17 mouse cellular contexts compared by ENCODE assay signal in the genomic region with DNA sequence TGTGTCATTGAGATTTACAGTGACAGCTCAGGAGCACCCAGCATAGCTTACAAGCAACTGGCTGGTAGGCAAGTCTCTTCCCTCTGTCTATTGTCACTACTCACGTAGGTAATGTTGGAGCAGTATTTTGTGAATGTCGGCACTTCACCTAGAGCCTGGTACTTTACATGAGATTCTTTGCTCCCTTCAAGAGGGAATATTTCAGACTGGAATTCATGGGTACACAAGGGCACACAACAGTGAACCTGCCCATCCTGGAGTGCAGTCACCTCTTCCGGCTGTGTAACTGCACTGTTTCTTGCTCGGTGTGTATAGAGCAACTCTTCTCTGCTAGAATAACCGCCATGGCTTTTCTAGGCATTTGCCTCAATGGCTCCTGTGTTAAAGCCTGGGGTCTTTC.
"Had no signal": no experiment of that assay in that cellular context is flagged by ENCODE, and none has a peak within 500 bp of the region (broad histone marks: within the 10 kb centered on the region; RNA-seq: fewer than 3 reads in every experiment).

No protein-coding gene starts in this region.

- H3K4me2 ChIP-seq: liver, embryonic 11.5 days; liver, embryonic 13.5 days; liver, embryonic 15.5 days; lung, embryonic 14.5 days; midbrain, embryonic 11.5 days; midbrain, embryonic 13.5 days; midbrain, embryonic 15.5 days; neural tube, embryonic 12.5 days; stomach, embryonic 15.5 days had no signal

- H3K4me3 ChIP-seq: liver, embryonic 13.5 days; liver, embryonic 15.5 days; megakaryocyte, embryonic 14.5 days; midbrain, embryonic 13.5 days; midbrain, embryonic 15.5 days; neural tube, embryonic 12.5 days; stomach, embryonic 15.5 days had no signal

- H3K36me3 ChIP-seq: liver, embryonic 13.5 days; liver, embryonic 15.5 days; midbrain, embryonic 13.5 days; midbrain, embryonic 15.5 days; neural tube, embryonic 12.5 days; stomach, embryonic 15.5 days had no signal

- H3K9me3 ChIP-seq: liver, embryonic 13.5 days; liver, embryonic 15.5 days; megakaryocyte, embryonic 14.5 days; midbrain, embryonic 13.5 days; midbrain, embryonic 15.5 days; neural tube, embryonic 12.5 days; stomach, embryonic 15.5 days had no signal

- H3K9ac ChIP-seq: liver, embryonic 13.5 days; liver, embryonic 15.5 days; lung, embryonic 14.5 days; midbrain, embryonic 13.5 days; midbrain, embryonic 15.5 days; neural tube, embryonic 12.5 days; stomach, embryonic 15.5 days had no signal

- H3K27ac ChIP-seq: liver, embryonic 13.5 days; liver, embryonic 15.5 days; macrophage; midbrain, embryonic 13.5 days; midbrain, embryonic 15.5 days; neural tube, embryonic 12.5 days; stomach, embryonic 15.5 days; stomach, postnatal 0 days had no signal

- H3K27me3 ChIP-seq: liver, embryonic 13.5 days; liver, embryonic 15.5 days; megakaryocyte, embryonic 14.5 days; midbrain, embryonic 13.5 days; midbrain, embryonic 15.5 days; neural tube, embryonic 12.5 days; stomach, embryonic 15.5 days had no signal

- H3K4me1 ChIP-seq: liver, embryonic 13.5 days; liver, embryonic 15.5 days; megakaryocyte, embryonic 14.5 days; midbrain, embryonic 13.5 days; midbrain, embryonic 15.5 days; neural tube, embryonic 12.5 days; stomach, embryonic 15.5 days had no signal

- DNase-seq: liver; liver, embryonic 13.5 days; lung, embryonic 14.5 days; right cerebral cortex, postnatal 14 days; thymus, adult 2 months; thymus, postnatal 14 days; thymus, postnatal 36 days had no signal

- ATAC-seq: midbrain, embryonic 13.5 days; midbrain, embryonic 15.5 days had no signal
